Mouse (Mus musculus): ENCODE measurements around the gene Irf9. TPM values are rescaled to one million over a fixed set of nuclear protein-coding genes. Genes with fewer than 3 reads are reported as not detected.

Gene Irf9
- total and polyA plus RNA-seq, 3 experiments = 8.5 to 14.8 TPM; not detected in 1

DNA sequence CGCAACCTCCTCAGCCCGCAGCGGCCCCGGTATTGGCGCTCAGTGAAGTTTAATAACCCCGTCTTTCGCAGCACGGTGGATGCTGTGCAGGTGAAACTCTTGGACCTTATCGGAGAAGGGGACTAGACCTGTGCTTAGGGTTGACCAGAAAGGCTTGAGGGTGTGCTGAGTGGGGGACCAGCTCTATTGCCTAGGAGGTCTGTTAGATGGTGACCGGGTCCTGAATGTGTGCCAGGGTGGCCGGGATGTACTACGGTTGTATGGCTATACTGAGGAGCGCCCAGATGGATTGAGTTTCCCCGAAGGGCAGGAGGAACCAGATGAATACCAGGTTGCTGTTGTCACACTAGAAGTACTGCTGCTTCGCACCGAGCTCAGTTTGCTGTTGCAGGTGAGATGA lies 11.1 kb upstream of the Irf9 start (continued):
- TF ChIP-seq UBTF (IDR thresholded peaks at IDR 0.05; ENCODE audit: borderline replicate concordance, insufficient read depth, low read depth, low read length) (no peak), E2F4 (IDR thresholded peaks at IDR 0.05; ENCODE audit: borderline replicate concordance, low read depth, low read length) (no peak)

DNA sequence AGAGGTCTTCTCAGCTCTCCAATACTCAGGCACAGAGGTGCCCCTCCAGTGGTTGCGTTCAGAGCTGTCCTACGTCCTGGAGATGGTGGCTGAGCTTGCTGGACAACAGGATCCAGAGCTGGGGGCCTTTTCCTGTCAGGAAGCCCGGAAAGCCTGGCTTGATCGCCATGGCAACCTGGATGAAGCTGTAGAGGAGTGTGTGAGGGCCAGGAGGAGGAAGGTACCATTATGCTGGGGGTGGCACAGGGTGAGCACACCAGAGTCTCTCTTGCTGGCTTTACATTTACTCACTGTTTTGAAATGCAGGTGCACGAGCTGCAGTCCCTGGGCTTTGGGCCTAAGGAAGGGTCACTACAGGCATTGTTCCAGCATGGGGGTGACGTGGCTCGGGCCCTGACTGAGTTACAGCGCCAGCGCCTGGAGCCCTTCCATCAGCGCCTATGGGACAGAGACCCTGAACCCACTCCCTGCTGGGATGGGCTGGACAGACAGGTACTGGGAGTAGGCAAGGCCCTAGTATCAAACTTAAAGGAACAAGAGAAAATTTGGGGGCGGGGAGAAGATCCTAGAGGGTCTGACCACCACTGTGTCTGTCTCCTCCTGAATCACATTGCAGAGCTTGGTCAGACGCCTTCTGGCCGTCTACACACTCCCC lies 7.2 kb upstream of the Irf9 start:
- Histone ChIP-seq H3K4me3 (ENCODE audit: control insufficient read depth in 1 of 2, insufficient read depth in 1 of 2, low read depth in 2 of 2, low read length in 2 of 2) (no peak overlapping the region), H3K79me2 (ENCODE audit: control insufficient read depth, insufficient read depth, low read length, poor library complexity) (peaks cover 21% of the 10 kb centered on the region), H3K4me1 (ENCODE audit: control insufficient read depth in 1 of 2, insufficient read depth in 2 of 2, low read length in 2 of 2) (peaks cover 0 to 10% of the 10 kb centered on the region in 2 experiments; a peak in 1 of 4 replicates), H3K27ac (ENCODE audit: control insufficient read depth, low read depth, low read length) (no peak overlapping the region), H3K27me3 (ENCODE audit: control insufficient read depth in 1 of 2, insufficient read depth in 2 of 2, low read length in 2 of 2) (no peaks in the 10 kb centered on the region), H3K36me3 (ENCODE audit: control insufficient read depth in 1 of 2, insufficient read depth in 2 of 2, low read length in 2 of 2) (peaks cover 3 to 9% of the 10 kb centered on the region in 2 experiments), H3K9ac (ENCODE audit: control insufficient read depth, low read depth, low read length, poor library complexity, severe bottlenecking) (no peak overlapping the region), H3K9me3 (replicated peaks; ENCODE audit: insufficient read depth, low read length) (no peaks in the 10 kb centered on the region)
- DNase-seq (ENCODE audit: low read depth, low spot score) = no peak
- TF ChIP-seq EP300 (IDR thresholded peaks at IDR 0.05; ENCODE audit: low read depth in 1 of 2, low read length in 2 of 2) (no peak), ZMIZ1 (IDR thresholded peaks at IDR 0.05; ENCODE audit: low read depth, low read length) (no peak), SIN3A (IDR thresholded peaks at IDR 0.05; ENCODE audit: low read length) (no peak), ZKSCAN1 (IDR thresholded peaks at IDR 0.05; ENCODE audit: low read depth, low read length) (no peak), MAX (IDR thresholded peaks at IDR 0.05; ENCODE audit: low read length) (no peak), RCOR1 (IDR thresholded peaks at IDR 0.05; ENCODE audit: low read depth, low read length) (no peak)

- no peak for DNase-seq (ENCODE audit: low read depth, low spot score)
- Histone ChIP-seq H3K27ac (ENCODE audit: control insufficient read depth, low read depth, low read length) (no peak overlapping the region), H3K36me3 (ENCODE audit: control insufficient read depth in 1 of 2, insufficient read depth in 2 of 2, low read length in 2 of 2) (peaks cover 3 to 5% of the 10 kb centered on the region in 2 experiments; a peak in 3 of 4 replicates), H3K4me3 (ENCODE audit: control insufficient read depth in 1 of 2, insufficient read depth in 1 of 2, low read depth in 2 of 2, low read length in 2 of 2) (no peak overlapping the region), H3K27me3 (ENCODE audit: control insufficient read depth in 1 of 2, insufficient read depth in 2 of 2, low read length in 2 of 2) (no peaks in the 10 kb centered on the region), H3K9ac (ENCODE audit: control insufficient read depth, low read depth, low read length, poor library complexity, severe bottlenecking) (no peak overlapping the region), H3K4me1 (ENCODE audit: control insufficient read depth in 1 of 2, insufficient read depth in 2 of 2, low read length in 2 of 2) (peaks cover 0 to 4% of the 10 kb centered on the region in 2 experiments; a peak in 1 of 4 replicates), H3K9me3 (replicated peaks; ENCODE audit: insufficient read depth, low read length) (no peaks in the 10 kb centered on the region), H3K79me2 (ENCODE audit: control insufficient read depth, insufficient read depth, low read length, poor library complexity) (peaks cover 1% of the 10 kb centered on the region)
- no peak for TF ChIP-seq RCOR1 (IDR thresholded peaks at IDR 0.05; ENCODE audit: low read depth, low read length)
- no peak for TF ChIP-seq NRF1 (IDR thresholded peaks at IDR 0.05; ENCODE audit: insufficient read depth, low read depth, low read length, poor library complexity, severe bottlenecking)
- no peak for TF ChIP-seq ZMIZ1 (IDR thresholded peaks at IDR 0.05; ENCODE audit: low read depth, low read length)
Measured at GRCm38 (mm10) chr14:55598521-55599390, 4.6 kb upstream of the Irf9 start.

All from MEL (cell line).